Mouse (Mus musculus) myocyte (in vitro differentiated cells): Measurements from ENCODE around the gene Ptpn7. TPM values are rescaled to one million over a fixed set of nuclear protein-coding genes. Genes with fewer than 3 reads are reported as not detected.

ENCODE experiments used
- H3K27me3 ChIP-seq: one replicate; pipeline ENCODE4 v1.6.1; 2011; ENCODE audit not compliant: control insufficient read depth, insufficient read depth, insufficient read length
- H3K36me3 ChIP-seq: one replicate; pipeline ENCODE4 v1.6.1; 2011; ENCODE audit not compliant: control insufficient read depth, insufficient read depth
- H3K4me2 ChIP-seq: one replicate; pipeline ENCODE4 v1.6.1; 2011; ENCODE audit warnings: low read depth, control low read depth
- H3K4me3 ChIP-seq: one replicate; pipeline ENCODE4 v1.5.1; 2011; ENCODE audit warnings: mild to moderate bottlenecking, control low read depth, moderate library complexity
- H3K79me2 ChIP-seq: one replicate; pipeline ENCODE4 v1.6.1; 2011; ENCODE audit not compliant: control insufficient read depth, insufficient read depth
- H3ac ChIP-seq: one replicate; pipeline ENCODE4 v1.6.1; 2011; ENCODE audit not compliant: control insufficient read depth, insufficient read length
- CEBPB ChIP-seq: IDR thresholded peaks from 2 replicates; pipeline ENCODE4 v1.6.1; 2011; ENCODE audit warnings: mild to moderate bottlenecking, moderate library complexity; ENCODE audit not compliant: poor library complexity, insufficient read depth, severe bottlenecking
- E2F4 ChIP-seq: IDR thresholded peaks from one replicate; pipeline ENCODE4 v1.6.1; 2011; ENCODE audit warnings: mild to moderate bottlenecking, control low read depth, moderate library complexity; ENCODE audit not compliant: insufficient read depth
- MAX ChIP-seq: IDR thresholded peaks from one replicate; pipeline ENCODE4 v1.6.1; 2011; ENCODE audit warnings: low read depth, mild to moderate bottlenecking, control low read depth
- MYOD1 ChIP-seq, 3 experiments: IDR thresholded peaks; one replicate each; pipeline ENCODE4 v1.6.1; 2011; ENCODE audit warnings: control low read depth in 2 of 3, low read depth in 2 of 3, mild to moderate bottlenecking in 2 of 3, moderate library complexity in 1 of 3; ENCODE audit not compliant: insufficient read length in 2 of 3, control insufficient read depth in 1 of 3
- MYOG ChIP-seq, 3 experiments: IDR thresholded peaks; one replicate each; pipeline ENCODE4 v1.6.1; 2011; ENCODE audit warnings: control low read depth in 2 of 3, low read depth in 2 of 3, mild to moderate bottlenecking in 2 of 3; ENCODE audit not compliant: insufficient read length in 2 of 3, control insufficient read depth in 1 of 3, insufficient read depth in 1 of 3
- POLR2A ChIP-seq: IDR thresholded peaks from one replicate; pipeline ENCODE4 v1.6.1; 2011; ENCODE audit warnings: low read depth, mild to moderate bottlenecking, control low read depth, moderate library complexity; ENCODE audit not compliant: insufficient read length
- POLR2AphosphoS2 ChIP-seq: IDR thresholded peaks from one replicate; pipeline ENCODE4 v1.6.1; 2011; ENCODE audit warnings: low read depth, control low read depth; ENCODE audit not compliant: insufficient read length
- REST ChIP-seq: IDR thresholded peaks from one replicate; pipeline ENCODE4 v1.6.1; 2011; ENCODE audit warnings: mild to moderate bottlenecking, control low read depth, moderate library complexity; ENCODE audit not compliant: insufficient read depth, insufficient read length
- SRF ChIP-seq: IDR thresholded peaks from one replicate; pipeline ENCODE4 v1.6.1; 2011; ENCODE audit warnings: low read depth; ENCODE audit not compliant: control insufficient read depth, insufficient read length
- TCF12 ChIP-seq: IDR thresholded peaks from one replicate; pipeline ENCODE4 v1.6.1; 2011; ENCODE audit warnings: mild to moderate bottlenecking, control low read depth; ENCODE audit not compliant: poor library complexity, insufficient read depth, severe bottlenecking
- TCF3 ChIP-seq: IDR thresholded peaks from one replicate; pipeline ENCODE4 v1.6.1; 2011; ENCODE audit warnings: low read depth, control low read depth; ENCODE audit not compliant: insufficient read length
- USF1 ChIP-seq: IDR thresholded peaks from one replicate; pipeline ENCODE4 v1.6.1; 2011; ENCODE audit warnings: low read depth, mild to moderate bottlenecking, control low read depth, moderate library complexity
- polyA plus RNA-seq: library from polyadenylated mRNA; unstranded; fragments of >200 nt; fragmentation: generic; extraction: Trizol; gene quantifications from one replicate; pipeline ENCODE4 v1.2.1, GENCODE M21; 2012; ENCODE audit warnings: missing spikeins

Gene Ptpn7
- polyA plus RNA-seq, 1 experiment = 0.26 TPM

DNA sequence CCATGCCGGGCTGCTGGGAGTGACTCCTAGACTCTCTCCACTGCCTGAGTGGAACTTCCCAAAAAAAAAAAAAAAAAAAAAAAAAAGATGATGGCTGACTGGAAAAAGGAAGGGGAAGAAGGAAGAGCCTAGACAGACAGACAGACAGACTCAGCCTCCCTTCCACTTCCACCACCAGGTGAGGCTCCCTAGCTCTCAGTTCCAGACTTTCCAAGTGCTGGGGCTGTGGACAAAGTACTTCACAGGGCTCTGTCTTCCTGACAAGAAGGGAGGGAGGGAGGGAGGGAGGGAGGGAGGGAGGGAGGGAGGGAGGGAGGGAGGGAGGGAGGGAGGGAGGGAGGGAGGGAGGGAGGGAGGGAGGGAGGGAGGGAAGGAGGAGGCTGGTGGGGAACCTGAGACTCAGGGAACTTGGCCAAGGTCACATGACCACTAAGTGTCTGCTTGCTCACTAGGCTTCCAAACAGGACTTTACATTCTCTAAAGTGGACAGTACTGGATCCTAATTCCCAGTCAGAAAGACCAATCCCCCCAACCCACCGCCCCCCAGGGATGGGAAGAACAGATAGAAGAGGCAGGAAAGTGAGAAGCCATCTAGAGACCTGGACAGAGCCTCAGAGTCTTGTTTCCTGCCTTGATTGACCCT lies 2.0 kb upstream of the Ptpn7 start:
- H3K4me2 ChIP-seq = peak overlapping the region; percentile 61
- no peaks in the 10 kb centered on the region for H3K36me3 ChIP-seq
- no peaks in the 10 kb centered on the region for H3K27me3 ChIP-seq
- H3K79me2 ChIP-seq = no peaks in the 10 kb centered on the region
- H3K4me3 ChIP-seq = no peak overlapping the region
- no peak overlapping the region for H3ac ChIP-seq
- no peak for TF ChIP-seq TCF12
- peak; percentile 70 for TF ChIP-seq USF1

DNA sequence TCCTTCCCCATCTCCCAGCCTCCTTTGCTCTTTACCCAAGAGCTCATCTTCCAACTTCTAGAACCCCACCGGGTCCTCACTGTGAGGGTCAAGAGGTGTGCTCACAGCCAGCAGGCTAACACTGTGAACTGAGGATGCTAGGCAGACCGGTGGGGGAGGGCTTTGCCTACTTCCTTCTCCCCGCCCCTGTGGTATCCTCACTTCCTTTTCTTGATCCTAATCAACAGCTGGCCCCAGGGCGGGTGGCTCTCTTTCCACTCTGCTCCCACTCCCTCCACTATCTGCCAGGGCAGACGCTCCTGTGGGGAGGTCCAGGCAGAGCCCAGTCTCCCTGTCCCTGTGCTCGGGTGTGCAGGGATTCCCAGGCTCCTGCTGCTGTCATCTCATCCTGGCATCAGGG lies 1.5 kb upstream of the Ptpn7 start:
- Histone ChIP-seq H3K4me2 (peak overlapping the region; percentile 61), H3K36me3 (no peaks in the 10 kb centered on the region), H3ac (no peak overlapping the region), H3K4me3 (no peak overlapping the region), H3K27me3 (no peaks in the 10 kb centered on the region), H3K79me2 (no peaks in the 10 kb centered on the region)
- TF ChIP-seq MYOD1 (IDR thresholded peaks at IDR 0.05; ENCODE audit: control insufficient read depth in 1 of 3, insufficient read length in 2 of 3, low read depth in 2 of 3) (peak in 1 of 3 experiments; percentile 3), E2F4 (no peak), CEBPB (no peak)

- TF ChIP-seq CEBPB = no peak
- TF ChIP-seq MYOD1 (IDR thresholded peaks at IDR 0.05; ENCODE audit: control insufficient read depth in 1 of 3, insufficient read length in 2 of 3, low read depth in 2 of 3) = no peak
- TF ChIP-seq POLR2AphosphoS2 = no peak
- no peak for TF ChIP-seq TCF3
- no peak for TF ChIP-seq E2F4
- TF ChIP-seq MYOG (IDR thresholded peaks at IDR 0.05; ENCODE audit: control insufficient read depth in 1 of 3, insufficient read depth in 1 of 3, insufficient read length in 2 of 3, low read depth in 2 of 3) = no peak
- no peak for TF ChIP-seq SRF
- TF ChIP-seq USF1 = no peak
- no peak for TF ChIP-seq REST
- no peak for TF ChIP-seq MAX
- no peak for TF ChIP-seq TCF12
- TF ChIP-seq POLR2A = no peak
- H3K27me3 ChIP-seq = no peaks in the 10 kb centered on the region
Observed at GRCm38 (mm10) chr1:135131560-135131959, 940 bp upstream of the Ptpn7 start.

GRCm38 (mm10) chr1:135132893-135133369 lies 431 bp downstream of the Ptpn7 start:
- Histone ChIP-seq H3K4me2 (no peak overlapping the region), H3K79me2 (no peaks in the 10 kb centered on the region), H3K36me3 (no peaks in the 10 kb centered on the region), H3ac (no peak overlapping the region), H3K27me3 (no peaks in the 10 kb centered on the region), H3K4me3 (no peak overlapping the region)
- no peak for TF ChIP-seq USF1
- TF ChIP-seq SRF = no peak
- TF ChIP-seq MYOD1 (IDR thresholded peaks at IDR 0.05; ENCODE audit: control insufficient read depth in 1 of 3, insufficient read length in 2 of 3, low read depth in 2 of 3) = no peak
- no peak for TF ChIP-seq POLR2A
- TF ChIP-seq CEBPB = no peak
- no peak for TF ChIP-seq TCF12
- no peak for TF ChIP-seq TCF3
- no peak for TF ChIP-seq REST
- TF ChIP-seq E2F4 = no peak
- TF ChIP-seq MYOG (IDR thresholded peaks at IDR 0.05; ENCODE audit: control insufficient read depth in 1 of 3, insufficient read depth in 1 of 3, insufficient read length in 2 of 3, low read depth in 2 of 3) = no peak
- no peak for TF ChIP-seq MAX
- no peak for TF ChIP-seq POLR2AphosphoS2

More at GRCm38 (mm10) chr1:135131560-135131959, 940 bp upstream of the Ptpn7 start:
- Histone ChIP-seq H3K4me2 (peak overlapping the region; percentile 61), H3K4me3 (no peak overlapping the region), H3K79me2 (no peaks in the 10 kb centered on the region), H3ac (no peak overlapping the region), H3K36me3 (no peaks in the 10 kb centered on the region)

GRCm38 (mm10) chr1:135133678-135134435 lies 1.4 kb downstream of the Ptpn7 start:
- no peak overlapping the region for H3ac ChIP-seq
- TF ChIP-seq SRF (no peak), E2F4 (no peak), TCF12 (no peak), CEBPB (no peak), REST (no peak), MAX (no peak)
- H3K4me2 ChIP-seq = no peak overlapping the region
- no peaks in the 10 kb centered on the region for H3K79me2 ChIP-seq
- H3K36me3 ChIP-seq = no peaks in the 10 kb centered on the region
- H3K4me3 ChIP-seq = no peak overlapping the region
- H3K27me3 ChIP-seq = no peaks in the 10 kb centered on the region
